Mouse (Mus musculus) heart, embryonic 15.5 days (tissue): ENCODE measurements around the gene Dll1. TPM values are rescaled to one million over a fixed set of nuclear protein-coding genes. Genes with fewer than 3 reads are reported as not detected.

Source experiments
- ATAC-seq: fragments of 200-750 bp; cut with Nextera tagmentation; replicated peaks from 2 replicates; pipeline ENCODE4 v1.8.0; 2017; ENCODE audit warnings: low read depth, moderate TSS enrichment; ENCODE audit not compliant: insufficient number of reproducible peaks, insufficient read depth, low FRiP score
- H3K27ac ChIP-seq: fragments of 300-500 bp; sonication (generic); 2 replicates; pipeline ENCODE4 v1.5.1; 2015; ENCODE audit warnings: mild to moderate bottlenecking, inconsistent platforms
- H3K27me3 ChIP-seq: fragments of 300-500 bp; sonication (generic); 2 replicates; pipeline ENCODE4 v1.6.1; 2015; ENCODE audit warnings: inconsistent platforms
- H3K36me3 ChIP-seq: fragments of 300-500 bp; sonication (generic); 2 replicates; pipeline ENCODE4 v1.6.1; 2015; ENCODE audit warnings: mild to moderate bottlenecking, inconsistent platforms
- H3K4me1 ChIP-seq: fragments of 300-500 bp; sonication (generic); replicated peaks from 2 replicates; pipeline ENCODE4 v1.6.1; 2015; ENCODE audit warnings: inconsistent platforms
- H3K4me2 ChIP-seq: fragments of 300-500 bp; sonication (generic); 2 replicates; pipeline ENCODE4 v1.6.1; 2015; ENCODE audit warnings: inconsistent platforms, mild to moderate bottlenecking, moderate library complexity
- H3K4me3 ChIP-seq: fragments of 300-500 bp; sonication (generic); 2 replicates; pipeline ENCODE4 v1.5.1; 2015; ENCODE audit warnings: mild to moderate bottlenecking, inconsistent platforms
- H3K9ac ChIP-seq: fragments of 300-500 bp; sonication (generic); 2 replicates; pipeline ENCODE4 v1.6.1; 2015; ENCODE audit warnings: mild to moderate bottlenecking, inconsistent platforms
- H3K9me3 ChIP-seq: fragments of 300-500 bp; sonication (generic); replicated peaks from 2 replicates; pipeline ENCODE4 v1.6.1; 2016; ENCODE audit warnings: inconsistent platforms
- WGBS: fragments of 180-500 bp; shearing (Covaris S2); methylation state at CpG from one replicate; pipeline ENCODE4 v1.1.7; 2015; ENCODE audit warnings: mixed read lengths; 5-methylcytosine and 5-hydroxymethylcytosine counted together
- polyA plus RNA-seq: library from polyadenylated mRNA; unstranded; fragments of >200 nt; fragmentation: Nextera tagmentation; extraction: Ambion mirVana; gene quantifications from 2 replicates; pipeline ENCODE4 v1.2.1, GENCODE M21; 2015

Dll1 gene
- polyA plus RNA-seq, 1 experiment from 2014 or later = 5.2 TPM

DNA sequence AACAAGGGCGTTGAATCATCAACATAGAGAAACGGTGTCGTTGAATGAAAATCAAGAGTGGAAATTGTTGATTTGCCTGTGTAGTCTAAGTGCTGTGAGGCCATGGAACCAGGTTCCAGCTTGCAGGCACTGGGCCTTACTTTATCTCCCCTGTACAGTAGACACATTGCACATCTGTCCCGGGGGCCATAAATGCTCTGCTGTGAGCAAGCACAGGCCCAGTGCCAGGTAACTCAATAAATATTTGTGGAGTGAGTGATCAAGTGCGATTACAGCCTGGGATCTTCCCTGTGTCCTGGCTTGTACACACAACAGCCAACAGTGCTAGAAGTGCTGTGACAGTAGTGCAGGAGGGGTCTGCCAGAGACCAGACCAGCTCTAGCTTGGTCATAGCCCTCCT is 20.1 kb downstream of the Dll1 start:
- H3K4me2 ChIP-seq = no peak overlapping the region
- no peaks in the 10 kb centered on the region for H3K36me3 ChIP-seq
- no peak overlapping the region for H3K4me3 ChIP-seq
- no peak for ATAC-seq
- H3K9ac ChIP-seq = no peak overlapping the region
- H3K9me3 ChIP-seq = no peaks in the 10 kb centered on the region
- no peaks in the 10 kb centered on the region for H3K4me1 ChIP-seq
- H3K27me3 ChIP-seq = no peaks in the 10 kb centered on the region; the same call in 1 of the 2 replicates
- 76% methylated on average over 5 of the region's 5 CpGs for WGBS
- no peak overlapping the region for H3K27ac ChIP-seq

DNA sequence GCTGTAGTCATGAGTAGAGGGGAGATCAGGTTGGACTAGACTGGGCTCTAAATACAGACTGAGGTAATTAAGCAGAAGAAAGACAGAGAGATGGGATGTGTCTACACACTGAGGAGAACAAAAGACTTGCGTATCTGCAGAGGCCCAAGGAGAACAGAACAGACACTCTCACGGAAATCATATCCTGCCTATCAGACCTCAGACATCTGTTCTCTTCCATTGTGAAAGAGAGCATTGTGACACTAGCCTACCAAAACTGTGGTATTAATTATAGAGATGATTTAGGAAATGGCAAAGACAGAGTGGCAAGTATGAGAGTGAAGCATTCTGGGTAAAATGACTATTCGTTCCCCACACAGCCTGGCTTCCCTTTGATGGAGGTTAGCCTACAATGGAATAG is 21.6 kb downstream of the Dll1 start:
- WGBS = 87% methylated on average over 3 of the region's 3 CpGs
- Histone ChIP-seq H3K4me2 (no peak overlapping the region), H3K4me1 (no peaks in the 10 kb centered on the region), H3K27me3 (no peaks in the 10 kb centered on the region), H3K9ac (no peak overlapping the region), H3K36me3 (no peaks in the 10 kb centered on the region), H3K9me3 (no peaks in the 10 kb centered on the region), H3K4me3 (no peak overlapping the region), H3K27ac (no peak overlapping the region)
- ATAC-seq = no peak

DNA sequence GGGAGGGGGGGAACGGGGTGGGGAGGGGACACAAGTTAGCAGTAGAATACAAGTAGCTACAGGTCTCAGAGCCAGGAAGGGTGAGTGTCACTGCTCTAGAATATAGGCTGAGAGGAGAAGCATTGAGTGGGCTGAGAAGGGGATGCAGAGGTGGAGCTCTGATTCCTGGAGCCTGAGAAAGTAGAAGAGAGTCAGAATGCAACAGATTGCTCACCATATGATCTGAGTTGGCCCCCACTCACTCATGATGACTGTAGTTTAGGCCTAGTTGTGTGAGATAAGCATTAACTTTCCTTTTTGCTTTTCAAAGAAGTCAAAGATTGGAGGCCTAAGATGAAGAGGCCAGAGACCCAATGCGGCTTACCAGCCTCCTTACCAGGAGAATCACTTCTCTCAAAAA is 22.7 kb downstream of the Dll1 start:
- Histone ChIP-seq H3K27ac (no peak overlapping the region), H3K27me3 (no peaks in the 10 kb centered on the region), H3K9ac (no peak overlapping the region), H3K4me2 (no peak overlapping the region), H3K36me3 (no peaks in the 10 kb centered on the region), H3K4me1 (no peaks in the 10 kb centered on the region), H3K9me3 (no peaks in the 10 kb centered on the region), H3K4me3 (no peak overlapping the region)
- no peak for ATAC-seq
- 69% methylated on average over 2 of the region's 2 CpGs for WGBS

DNA sequence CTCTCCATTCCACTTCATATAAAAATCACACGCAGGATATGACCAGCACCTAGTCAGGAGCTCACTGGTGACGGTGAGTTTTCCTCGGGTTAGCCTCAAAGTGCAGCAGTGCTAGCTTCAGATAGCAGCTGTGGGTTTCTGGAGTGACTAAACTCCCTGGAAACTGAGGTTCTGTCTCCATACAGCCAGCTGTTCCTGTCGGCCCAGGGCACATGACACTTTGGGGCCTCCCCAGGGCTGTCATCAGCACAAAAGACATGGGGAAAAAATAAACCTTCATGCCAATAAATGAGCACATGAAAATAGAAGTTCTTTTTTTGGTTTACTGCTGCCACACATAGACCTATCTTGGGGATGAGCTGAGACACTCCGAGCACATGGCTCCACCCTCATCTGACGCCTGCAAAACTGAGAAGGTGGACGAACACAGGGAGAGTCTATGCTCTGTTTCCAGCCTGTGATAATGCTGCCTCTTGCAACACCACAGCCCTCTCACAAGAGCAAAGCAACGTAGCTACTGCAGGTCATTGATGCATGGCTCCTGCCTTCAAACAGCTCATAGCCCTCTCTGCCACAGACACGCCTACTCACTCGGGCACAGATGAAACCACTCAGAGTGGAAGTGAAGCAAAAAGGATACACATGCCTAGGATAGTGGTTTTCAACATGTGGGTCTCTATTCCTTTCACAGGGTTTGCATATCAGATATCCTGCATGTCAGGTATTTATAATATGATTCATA is 23.6 kb downstream of the Dll1 start:
- no peak for ATAC-seq
- H3K4me3 ChIP-seq = no peak overlapping the region
- H3K4me1 ChIP-seq = no peaks in the 10 kb centered on the region
- H3K9ac ChIP-seq = no peak overlapping the region
- no peaks in the 10 kb centered on the region for H3K36me3 ChIP-seq
- H3K4me2 ChIP-seq = no peak overlapping the region
- H3K27me3 ChIP-seq = no peaks in the 10 kb centered on the region
- 52% methylated on average over 10 of the region's 10 CpGs for WGBS
- H3K9me3 ChIP-seq = no peaks in the 10 kb centered on the region
- H3K27ac ChIP-seq = no peak overlapping the region

DNA sequence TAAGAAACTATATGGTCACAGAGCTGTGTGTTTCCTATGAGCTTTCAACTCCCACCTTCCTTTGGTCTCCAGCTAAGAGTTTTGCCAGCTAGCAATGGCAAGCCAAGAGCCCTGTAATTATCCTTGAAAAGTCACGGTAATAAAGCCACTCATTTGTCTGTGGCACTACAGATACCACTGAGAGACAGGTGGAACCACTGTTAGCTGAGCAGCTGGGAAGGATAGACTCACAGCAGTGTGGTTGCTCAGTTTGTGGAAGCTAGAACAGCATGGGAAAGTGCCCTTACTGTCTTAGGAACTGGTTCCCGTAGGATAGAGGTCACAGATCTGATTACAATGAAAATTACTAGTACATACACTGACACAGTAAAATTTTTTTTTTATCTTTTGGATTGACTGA is 26.5 kb downstream of the Dll1 start:
- Histone ChIP-seq H3K4me1 (no peaks in the 10 kb centered on the region), H3K9ac (no peak overlapping the region), H3K9me3 (no peaks in the 10 kb centered on the region), H3K27ac (no peak overlapping the region), H3K27me3 (no peaks in the 10 kb centered on the region), H3K4me3 (no peak overlapping the region), H3K36me3 (no peaks in the 10 kb centered on the region), H3K4me2 (no peak overlapping the region)
- no peak for ATAC-seq
- 70% methylated on average over 2 of the region's 2 CpGs for WGBS

DNA sequence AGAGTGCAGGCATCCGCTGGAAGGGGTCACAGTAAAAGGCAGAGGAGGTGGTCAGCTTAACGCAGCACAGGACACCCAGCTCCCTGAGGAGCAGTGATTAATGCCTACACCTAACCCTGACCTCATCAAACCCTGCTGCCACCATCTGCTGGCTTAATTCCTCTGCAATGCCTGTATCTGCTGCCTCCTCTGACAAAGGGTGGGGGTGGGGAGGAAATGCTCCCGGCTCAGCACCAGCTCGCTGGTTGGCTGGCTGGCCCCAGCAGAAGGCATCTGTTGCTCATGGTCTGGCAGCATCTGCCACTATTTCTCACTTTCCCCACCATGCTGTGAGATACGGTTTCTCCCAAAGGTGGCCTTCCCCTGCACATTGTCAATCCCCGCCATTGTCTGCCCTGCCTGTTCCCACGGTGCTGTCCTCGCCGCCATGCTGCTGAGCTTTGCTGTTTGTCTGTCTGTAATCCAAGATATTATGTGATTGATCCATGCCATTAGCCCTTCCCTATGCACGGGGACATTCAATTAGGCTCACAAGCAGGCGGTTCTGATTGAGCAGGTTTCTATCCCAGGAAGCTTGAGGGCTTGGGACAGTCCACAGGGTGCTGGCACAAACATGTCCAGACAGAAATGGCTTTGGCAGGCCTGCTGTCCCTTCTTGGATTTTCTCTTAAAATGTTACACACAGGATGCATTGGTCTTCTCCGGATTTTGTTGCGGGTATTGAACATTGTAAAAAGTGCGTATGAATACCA is 33.4 kb downstream of the Dll1 start:
- H3K36me3 ChIP-seq = no peaks in the 10 kb centered on the region
- H3K4me2 ChIP-seq = peak overlapping the region; percentile 36; the same call in 1 of the 2 replicates
- no peak overlapping the region for H3K27ac ChIP-seq
- peaks cover 3% of the 10 kb centered on the region; the same call in 1 of the 2 replicates for H3K4me1 ChIP-seq
- 31% methylated on average over 14 of the region's 14 CpGs for WGBS
- no peak overlapping the region for H3K9ac ChIP-seq
- no peaks in the 10 kb centered on the region for H3K27me3 ChIP-seq
- no peaks in the 10 kb centered on the region for H3K9me3 ChIP-seq
- ATAC-seq = no peak
- no peak overlapping the region for H3K4me3 ChIP-seq

DNA sequence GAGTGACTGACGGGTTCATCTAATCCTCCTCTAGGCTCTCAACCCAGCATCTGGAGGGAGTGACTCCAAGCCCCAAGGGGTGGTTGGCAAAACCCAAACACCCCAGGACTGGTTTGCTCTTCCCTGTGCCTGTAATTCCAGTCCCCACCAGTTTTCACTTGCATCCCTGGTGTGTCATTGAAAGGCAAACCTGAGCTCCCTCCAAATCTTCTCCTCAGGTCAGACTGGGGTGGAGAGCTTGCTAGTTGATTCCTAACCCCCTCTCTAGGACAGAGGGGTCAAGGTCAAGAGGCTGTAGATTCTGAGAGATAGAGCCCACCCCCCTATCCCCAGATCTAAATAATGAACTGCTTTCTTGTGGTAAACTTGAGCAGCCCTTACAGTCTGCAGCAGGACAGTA is 38.8 kb downstream of the Dll1 start:
- Histone ChIP-seq H3K36me3 (no peaks in the 10 kb centered on the region), H3K27ac (no peak overlapping the region), H3K4me1 (no peaks in the 10 kb centered on the region), H3K9me3 (no peaks in the 10 kb centered on the region), H3K4me3 (no peak overlapping the region), H3K27me3 (no peaks in the 10 kb centered on the region; the same call in 1 of the 2 replicates), H3K4me2 (no peak overlapping the region), H3K9ac (no peak overlapping the region)
- WGBS = 92% methylated on average over 1 of the region's 1 CpGs
- no peak for ATAC-seq

DNA sequence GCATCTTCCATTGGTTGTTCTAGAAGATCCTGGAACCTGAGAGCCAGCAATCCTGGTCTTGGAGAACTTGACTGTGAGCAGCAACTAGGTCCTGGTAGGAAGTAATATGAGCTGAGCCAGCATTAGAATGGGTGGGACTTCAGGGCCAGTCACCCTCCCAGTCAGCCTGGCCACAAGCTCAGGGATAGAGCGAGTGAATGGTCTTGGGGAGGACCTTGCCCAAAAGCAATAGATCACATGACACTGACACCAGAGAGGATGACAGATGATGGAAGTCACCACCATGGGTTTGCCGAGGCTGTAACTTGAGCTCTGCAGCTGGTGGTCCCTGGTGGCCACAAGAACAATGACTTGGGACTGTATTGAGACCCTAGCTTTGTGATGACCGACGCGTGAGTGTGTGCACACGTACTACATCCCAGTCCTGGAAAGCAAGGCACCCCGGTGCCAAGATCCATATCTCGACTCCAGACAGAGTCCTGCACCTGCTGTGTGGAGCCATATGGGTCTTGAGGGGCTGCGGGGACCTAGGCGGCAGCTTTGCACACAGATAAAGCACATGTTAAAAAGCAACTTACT is 46.8 kb downstream of the Dll1 start:
- ATAC-seq = no peak
- no peaks in the 10 kb centered on the region for H3K9me3 ChIP-seq
- H3K4me1 ChIP-seq = no peaks in the 10 kb centered on the region
- no peak overlapping the region for H3K4me3 ChIP-seq
- H3K9ac ChIP-seq = no peak overlapping the region
- WGBS = 78% methylated on average over 10 of the region's 10 CpGs
- no peaks in the 10 kb centered on the region; the same call in 1 of the 2 replicates for H3K27me3 ChIP-seq
- no peak overlapping the region for H3K27ac ChIP-seq
- H3K36me3 ChIP-seq = no peaks in the 10 kb centered on the region
- H3K4me2 ChIP-seq = no peak overlapping the region

DNA sequence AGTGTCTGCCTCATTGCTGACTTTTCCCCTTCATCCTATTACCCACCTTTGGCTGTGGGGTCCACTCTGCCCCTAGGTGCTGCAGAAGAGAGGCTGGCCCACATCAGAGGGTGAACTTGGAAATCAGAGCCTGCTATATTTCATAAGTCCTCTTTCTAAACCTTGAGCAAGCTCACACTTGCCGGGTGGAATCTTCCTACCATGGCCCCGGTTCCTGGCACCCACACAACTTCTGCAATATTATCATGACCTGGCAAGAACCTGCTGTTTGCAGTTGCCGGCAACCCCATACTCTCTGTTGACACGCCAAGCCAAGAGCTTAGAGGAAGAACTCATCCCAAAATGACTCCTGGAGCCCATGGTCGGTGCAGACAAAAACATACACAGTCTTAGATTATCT is 49.6 kb downstream of the Dll1 start:
- Histone ChIP-seq H3K4me3 (no peak overlapping the region), H3K4me1 (no peaks in the 10 kb centered on the region), H3K9me3 (no peaks in the 10 kb centered on the region), H3K27ac (no peak overlapping the region), H3K36me3 (no peaks in the 10 kb centered on the region), H3K4me2 (no peak overlapping the region), H3K9ac (no peak overlapping the region), H3K27me3 (no peaks in the 10 kb centered on the region)
- ATAC-seq = no peak
- 70% methylated on average over 5 of the region's 5 CpGs for WGBS

DNA sequence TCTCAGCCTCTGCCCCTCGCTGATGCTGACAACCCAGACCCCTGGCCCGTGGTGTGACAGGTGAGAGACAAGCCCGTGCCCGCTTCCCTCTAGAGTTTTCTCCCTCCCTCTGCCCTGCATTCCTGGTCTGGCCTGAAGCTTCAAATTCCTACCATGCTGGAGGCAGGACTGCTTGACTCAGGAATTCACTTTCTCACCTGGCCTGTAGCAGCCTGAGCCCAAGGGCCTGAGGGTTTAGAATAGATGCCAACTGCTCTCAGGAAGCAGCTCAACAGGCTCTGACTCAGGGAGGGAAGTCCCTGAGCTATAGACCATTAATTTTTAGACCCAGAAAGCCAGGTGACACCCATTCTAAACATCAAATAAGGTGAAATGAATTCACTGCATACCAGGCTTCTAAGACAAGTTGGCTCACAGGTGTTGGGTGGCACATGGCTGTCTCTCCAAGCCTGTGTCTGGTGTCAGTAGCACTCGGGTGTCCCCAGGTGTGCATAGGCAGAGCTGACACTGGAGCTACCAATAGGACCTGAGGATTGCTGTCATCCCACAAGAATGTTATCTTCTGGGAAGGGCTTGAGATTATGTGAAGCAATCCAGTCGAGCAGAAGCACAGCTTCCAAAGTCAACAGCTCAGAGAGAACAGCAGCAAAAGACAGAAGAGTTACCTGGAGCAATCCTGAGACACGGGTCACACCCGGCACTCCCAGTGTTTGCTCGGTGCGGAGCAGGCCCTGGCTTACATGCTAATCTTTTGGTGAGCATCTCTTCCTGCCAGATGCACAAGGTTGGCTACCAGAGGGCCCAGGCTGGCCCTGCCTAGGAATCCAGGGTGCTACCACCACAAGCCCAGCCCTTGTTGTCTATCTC is 50.5 kb downstream of the Dll1 start:
- ATAC-seq = no peak
- no peaks in the 10 kb centered on the region for H3K9me3 ChIP-seq
- H3K9ac ChIP-seq = no peak overlapping the region
- H3K36me3 ChIP-seq = no peaks in the 10 kb centered on the region
- no peaks in the 10 kb centered on the region for H3K27me3 ChIP-seq
- no peak overlapping the region for H3K4me3 ChIP-seq
- WGBS = 65% methylated on average over 10 of the region's 10 CpGs
- no peak overlapping the region for H3K4me2 ChIP-seq
- H3K4me1 ChIP-seq = no peaks in the 10 kb centered on the region
- no peak overlapping the region for H3K27ac ChIP-seq
